Mouse (Mus musculus) left cerebral cortex, postnatal 36 days (tissue): ENCODE measurements around the gene Fdxr. TPM values are rescaled to one million over a fixed set of nuclear protein-coding genes. Genes with fewer than 3 reads are reported as not detected.

Experiments used
- DNase-seq, 2 experiments: peaks; one replicate each; pipeline ENCODE4 v3.0.0; 2021 to 2022; ENCODE audit warnings: low spot score in 2 of 2, mixed read lengths in 1 of 2
- intact Hi-C: fragments of 180-260 bp; cut with DNase I; formaldehyde crosslinking; loops from one replicate; pipeline ENCODE4 v1.15.1; 2025
- microRNA-seq: library from miRNA; unstranded; fragments of <30 nt; microRNA quantifications from one replicate; pipeline ENCODE4 v1.2.0, GENCODE M21; 2022
- total RNA-seq, 2 experiments: library from RNA; stranded (reverse); gene quantifications; 2 replicates each; pipeline ENCODE4 v1.2.3; 2021

Fdxr gene
- total RNA-seq, 2 experiments from 2014 or later = 14.2 to 22.5 TPM

DNA sequence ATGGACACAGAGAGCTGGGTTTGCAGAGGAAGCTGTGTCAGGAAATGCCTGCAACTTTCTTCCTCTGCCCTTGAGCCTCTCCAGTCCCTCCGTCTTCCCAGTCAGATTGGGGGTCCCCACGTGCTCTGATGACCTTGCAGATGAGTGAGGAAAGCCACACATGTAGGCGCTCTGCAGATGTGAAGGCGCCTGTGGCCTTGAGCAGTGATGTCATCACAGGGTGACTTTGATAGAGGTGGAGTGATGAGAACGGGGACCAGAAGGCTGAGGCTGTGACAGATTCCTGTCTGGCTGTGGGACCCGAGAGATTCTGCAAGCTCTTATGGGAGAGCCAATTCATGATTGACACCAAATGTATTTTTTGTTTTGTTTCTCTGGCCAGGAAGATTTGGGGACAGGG is 53.0 kb downstream of the Fdxr start:
- intact Hi-C loops = no loop called here
- DNase-seq = no peak

DNA sequence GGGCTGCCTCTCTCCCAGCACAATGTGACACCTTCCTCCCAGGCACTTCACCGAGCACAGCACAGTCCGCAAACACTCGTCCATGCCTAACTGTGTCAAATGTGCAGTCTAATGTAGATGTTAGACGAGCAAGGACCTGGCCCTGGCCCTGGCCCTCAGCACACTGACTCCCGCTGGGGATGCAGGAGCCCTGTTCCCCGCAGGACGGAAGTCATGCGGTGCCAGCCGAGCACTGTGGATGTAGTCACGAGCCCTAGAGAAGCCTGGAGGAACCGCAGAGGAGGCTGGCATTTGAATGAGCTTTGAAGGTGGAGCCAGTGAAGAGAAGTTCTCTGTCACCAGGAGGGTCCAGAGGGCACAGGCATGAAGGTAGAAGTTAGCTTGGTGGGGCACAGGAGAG is 53.4 kb downstream of the Fdxr start:
- intact Hi-C loops = no loop called here
- DNase-seq = no peak

DNA sequence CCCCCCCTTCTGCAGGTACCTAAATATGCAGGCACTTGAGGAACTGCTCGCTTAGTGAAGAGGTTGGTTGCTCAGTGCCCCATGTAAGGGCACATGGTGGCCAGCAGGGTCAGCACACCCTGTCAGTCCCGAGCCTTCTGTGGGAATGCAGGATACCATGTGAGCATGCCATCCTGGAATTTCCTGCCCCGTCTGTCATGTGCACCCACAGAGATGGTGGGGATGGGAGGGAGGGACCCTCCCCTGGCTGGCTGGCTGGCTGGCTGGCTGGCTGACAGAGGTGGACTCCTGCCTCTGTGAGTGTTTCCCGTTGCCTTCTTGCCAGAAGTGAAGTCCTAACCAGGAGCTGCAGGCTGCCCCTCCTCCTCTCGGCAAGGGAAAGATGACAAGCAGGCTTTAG is 54.3 kb downstream of the Fdxr start:
- DNase-seq = no peak
- intact Hi-C loops = no loop called here

DNA sequence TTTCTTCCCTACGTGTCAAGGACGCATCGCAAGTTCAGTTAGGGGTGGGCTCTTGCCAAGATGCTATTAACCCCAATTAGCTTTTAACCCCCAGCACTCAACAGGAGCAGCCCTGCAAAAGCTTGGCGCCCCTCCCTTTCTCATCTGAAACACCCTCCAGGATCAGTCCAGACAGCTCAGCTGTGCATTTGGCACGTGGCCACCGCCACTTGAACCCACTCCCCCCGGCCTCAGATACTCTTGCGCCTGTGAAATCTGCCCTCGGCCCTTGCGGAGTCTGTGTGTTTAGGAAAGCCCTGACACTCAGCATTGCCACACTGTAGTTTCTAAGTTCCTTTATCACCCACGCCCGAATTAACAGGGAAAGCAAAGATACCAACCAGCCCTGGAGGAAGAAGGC is 54.8 kb downstream of the Fdxr start:
- no peak for DNase-seq
- intact Hi-C loops = no loop called here

DNA sequence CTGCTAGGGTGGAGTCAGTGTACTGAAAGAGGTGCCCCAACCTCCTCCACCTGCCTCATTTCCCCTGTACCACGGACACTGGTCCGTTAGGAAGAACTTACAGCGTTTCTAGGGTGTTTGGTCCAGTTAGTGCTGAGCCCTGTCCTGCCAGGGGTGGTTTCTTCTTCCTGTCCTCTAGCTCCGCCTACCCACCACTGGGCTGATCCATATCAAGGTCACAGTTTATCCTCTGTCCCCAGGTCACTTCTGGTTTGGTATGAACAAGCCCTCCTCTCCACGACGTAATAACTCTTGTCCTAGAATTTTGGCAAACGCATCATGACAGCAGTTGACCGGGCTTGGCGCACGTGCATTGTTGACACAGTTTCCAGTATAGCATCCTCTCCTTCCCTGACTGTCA is 57.2 kb downstream of the Fdxr start:
- intact Hi-C loops = no loop called here
- DNase-seq = no peak

DNA sequence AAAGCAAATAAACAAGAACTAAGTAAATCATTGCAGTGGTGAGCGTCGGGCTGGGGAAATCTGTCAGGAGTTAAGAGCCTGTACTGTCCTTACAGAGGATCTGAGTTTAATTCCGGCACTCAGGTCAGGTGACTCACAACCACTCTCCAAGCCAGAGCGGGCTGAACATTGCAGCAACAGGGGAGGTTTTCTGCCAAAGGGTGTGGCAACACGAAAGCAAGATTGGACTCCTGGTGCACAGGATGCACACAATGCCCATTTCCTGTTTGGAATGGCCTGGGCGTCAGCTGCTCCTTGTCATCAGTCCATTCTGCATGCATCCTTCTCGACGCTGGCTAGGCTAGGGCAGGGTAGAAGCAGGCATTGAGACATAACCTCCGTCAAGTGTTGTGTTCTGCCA is 57.6 kb downstream of the Fdxr start:
- intact Hi-C loops = no loop called here

More for the DNA sequence above, 57.6 kb downstream of the Fdxr start:
- DNase-seq = no peak

Small RNA genes within 50 kb of the gene (microRNA-seq; reads per million reads assigned to microRNA genes)
- not detected for gene Gm25837

Other genes starting within 250 kb of the Fdxr start
- under 1 TPM; 0.72 to 0.75 TPM for gene Cd300ld5, start 239.3 kb downstream of the Fdxr start, total RNA-seq
- gene Cd300ld3, start 228.6 kb downstream of the Fdxr start, total RNA-seq = under 1 TPM; 0.72 to 0.75 TPM
- gene Cd300e, start 214.9 kb downstream of the Fdxr start, total RNA-seq = not detected
- gene Rab37, start 185.6 kb downstream of the Fdxr start, total RNA-seq = 1 to 10 TPM; 1.1 to 1.9 TPM
- under 1 TPM; 0.44 to 0.48 TPM for gene Cd300lf, start 143.1 kb downstream of the Fdxr start, total RNA-seq
- 10 to 100 TPM; 76.4 to 82.8 TPM for gene Slc9a3r1, start 113.7 kb downstream of the Fdxr start, total RNA-seq
- gene Tmem104, start 89.6 kb downstream of the Fdxr start, total RNA-seq = 10 to 100 TPM; 14.2 to 15.4 TPM
- gene Nat9, start 89.2 kb downstream of the Fdxr start, total RNA-seq = 10 to 100 TPM; 25.2 to 30.1 TPM
- 10 to 100 TPM; 38.6 to 42.5 TPM for gene Grin2c, start 9.8 kb downstream of the Fdxr start, total RNA-seq
- 10 to 100 TPM; 12.7 to 13.0 TPM for gene Fads6, start 20.6 kb upstream of the Fdxr start, total RNA-seq
- 1 to 10 TPM; 1.1 to 2.1 TPM for gene Otop2, start 30.1 kb upstream of the Fdxr start, total RNA-seq
- gene Ush1g, start 45.0 kb upstream of the Fdxr start, total RNA-seq = under 1 TPM; 0.39 to 0.49 TPM
- under 1 TPM in 1 of 2 experiments, not detected in 1; 0.12 TPM for gene Otop3, start 57.7 kb upstream of the Fdxr start, total RNA-seq
- gene Hid1, start 90.7 kb upstream of the Fdxr start, total RNA-seq = 100 to 1,000 TPM; 106 to 107 TPM
- 10 to 100 TPM; 20.6 to 23.1 TPM for gene Cdr2l, start 104.9 kb upstream of the Fdxr start, total RNA-seq
- 100 to 1,000 TPM; 115 to 119 TPM for gene Mrpl58, start 126.7 kb upstream of the Fdxr start, total RNA-seq
- 100 to 1,000 TPM; 417 to 474 TPM for gene Atp5h, start 142.9 kb upstream of the Fdxr start, total RNA-seq
- 10 to 100 TPM; 72.0 to 79.2 TPM for gene Kctd2, start 143.1 kb upstream of the Fdxr start, total RNA-seq
- gene Trim80, start 163.5 kb upstream of the Fdxr start, total RNA-seq = not detected
- gene Slc16a5, start 185.4 kb upstream of the Fdxr start, total RNA-seq = not detected
- gene Armc7, start 198.6 kb upstream of the Fdxr start, total RNA-seq = 10 to 100 TPM; 13.0 to 13.5 TPM
- gene Nt5c, start 214.8 kb upstream of the Fdxr start, total RNA-seq = 10 to 100 TPM; 61.0 to 69.8 TPM
- gene Jpt1, start 237.3 kb upstream of the Fdxr start, total RNA-seq = 100 to 1,000 TPM; 143 to 159 TPM